Mouse (Mus musculus) megakaryocyte, embryonic 14.5 days (primary cell): ENCODE data around the gene Syt1.

ENCODE experiments used
- FLI1 ChIP-seq: IDR thresholded peaks from 2 replicates; pipeline ENCODE4 v1.6.1; 2012; ENCODE audit warnings: low read length, inconsistent platforms, mixed read lengths
- GATA1 ChIP-seq: IDR thresholded peaks from 3 replicates; pipeline ENCODE4 v1.6.1; 2012; ENCODE audit warnings: mixed read lengths, low read length, inconsistent platforms, borderline replicate concordance

DNA sequence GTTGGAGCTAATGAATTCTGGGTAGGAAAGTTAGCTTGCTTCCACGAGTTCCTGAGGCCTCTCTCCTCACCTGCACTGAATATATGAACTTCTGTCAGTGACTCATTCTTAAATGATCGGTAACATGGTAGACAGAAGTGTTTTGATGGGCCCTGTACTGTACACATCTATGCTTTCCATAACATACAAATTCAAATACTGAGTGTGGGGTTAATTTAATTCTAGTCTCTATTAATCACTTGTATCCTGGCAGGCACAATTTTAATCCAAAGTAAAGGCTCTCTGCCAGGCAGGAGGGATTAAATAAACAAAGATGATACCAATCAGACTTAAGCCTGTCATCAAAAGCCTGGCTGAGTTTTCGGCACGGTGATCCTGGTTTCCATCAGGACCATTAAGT lies 136.1 kb downstream of the Syt1 start:
- no peak for TF ChIP-seq FLI1
- TF ChIP-seq GATA1, result no peak
